ENCODE assay signal across 7 mouse cellular contexts in the genomic region with DNA sequence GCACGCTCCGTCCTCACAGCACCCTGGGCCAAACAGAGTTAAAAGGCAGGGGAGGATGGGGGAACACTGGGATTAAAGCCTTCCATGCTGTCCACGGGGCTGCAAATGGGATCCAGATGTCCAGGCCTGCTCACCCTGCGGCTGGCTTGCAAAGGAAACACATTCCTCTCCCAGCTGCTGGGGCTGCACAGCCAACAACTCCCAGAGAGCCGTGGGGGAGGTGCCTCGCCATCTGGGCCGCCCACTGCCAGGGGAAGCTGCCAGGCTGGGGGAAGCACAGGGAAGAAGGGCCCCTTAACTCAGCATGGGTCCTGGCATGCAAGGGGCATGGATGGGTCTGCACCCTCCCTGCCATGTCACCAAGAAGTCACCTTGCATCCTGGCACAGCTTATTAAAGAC. TPM values are rescaled to one million over a fixed set of nuclear protein-coding genes. Genes with fewer than 3 reads are reported as not detected.
DNase-seq lines count a peak whose midpoint lies in the region; ATAC-seq and TF ChIP-seq lines count a peak whose summit lies in the region.

No protein-coding gene starts in this region.

- H3K4me1 ChIP-seq in intestine, embryonic 14.5 days (replicated peaks; ENCODE audit: control insufficient read depth, insufficient read depth, low read length): peaks cover 36% of the 10 kb centered on the region
- H3K4me1 ChIP-seq in midbrain, embryonic 16.5 days (ENCODE audit: control insufficient read depth, insufficient read depth, low read length): peaks cover 19% of the 10 kb centered on the region

- H3K27ac ChIP-seq in intestine, embryonic 14.5 days (ENCODE audit: low read depth): peak overlapping the region; percentile 60
- no peak overlapping the region; the same call in 1 of the 2 replicates for H3K27ac ChIP-seq in midbrain, embryonic 16.5 days (ENCODE audit: low read length)

- H3K4me3 ChIP-seq in intestine, embryonic 14.5 days (ENCODE audit: low read depth, low read length): no peak overlapping the region
- no peak overlapping the region for H3K4me3 ChIP-seq in midbrain, embryonic 16.5 days (ENCODE audit: low read depth, low read length)

- no peaks in the 10 kb centered on the region for H3K9me3 ChIP-seq in intestine, embryonic 14.5 days (ENCODE audit: control insufficient read depth, low read length)
- no peaks in the 10 kb centered on the region for H3K9me3 ChIP-seq in midbrain, embryonic 16.5 days (replicated peaks; ENCODE audit: control insufficient read depth, low read length, poor library complexity, severe bottlenecking)

- no peak for TF ChIP-seq CTCF in brain, embryonic 14.5 days (IDR thresholded peaks at IDR 0.05; ENCODE audit: borderline replicate concordance, extremely low read depth, insufficient read depth, insufficient read length)

- H3K4me2 ChIP-seq in intestine, embryonic 14.5 days (ENCODE audit: low read length): no peak overlapping the region
- H3K4me2 ChIP-seq in midbrain, embryonic 16.5 days (ENCODE audit: low read length): no peak overlapping the region

- peak; percentile 73 for DNase-seq in brain, embryonic 14.5 days (ENCODE audit: low read depth)
- peak; percentile 86 for DNase-seq in embryo, embryonic 10 days (ENCODE audit: low spot score)
- peak; percentile 89 for DNase-seq in gastrocnemius, postnatal 14 days
- peak; percentile 78 for DNase-seq in intestine, embryonic 14.5 days (ENCODE audit: low spot score)
- peak; percentile 60 to 93 for DNase-seq in left cerebral cortex, postnatal 10 days (ENCODE audit: extremely low spot score in 1 of 2, low spot score in 2 of 2)
- no peak for DNase-seq in c-Kit-positive CD71-positive TER-119-positive erythroid progenitor cells, embryonic 14.5 days (ENCODE audit: low spot score)

- TF ChIP-seq POLR2A in brain, embryonic 14.5 days (IDR thresholded peaks at IDR 0.05; ENCODE audit: borderline replicate concordance, extremely low read depth, insufficient read depth, insufficient read length, poor library complexity, severe bottlenecking): no peak

- H3K27me3 ChIP-seq in intestine, embryonic 14.5 days (replicated peaks; ENCODE audit: control insufficient read depth, insufficient read depth, low read length): no peaks in the 10 kb centered on the region
- H3K27me3 ChIP-seq in midbrain, embryonic 16.5 days (ENCODE audit: control insufficient read depth, insufficient read depth, low read depth, low read length): no peaks in the 10 kb centered on the region

- no peaks in the 10 kb centered on the region for H3K36me3 ChIP-seq in intestine, embryonic 14.5 days (ENCODE audit: control insufficient read depth, insufficient read depth, low read length)
- H3K36me3 ChIP-seq in midbrain, embryonic 16.5 days (ENCODE audit: control insufficient read depth, insufficient read depth, low read length): no peaks in the 10 kb centered on the region

- ATAC-seq in intestine, embryonic 14.5 days (replicated peaks; ENCODE audit: low FRiP score, low TSS enrichment, low read depth): peak; percentile 36
- ATAC-seq in midbrain, embryonic 16.5 days: no peak

- 17% methylated on average over 6 of the region's 7 CpGs for WGBS in intestine, embryonic 14.5 days
- 30% methylated on average over 7 of the region's 7 CpGs for WGBS in midbrain, embryonic 16.5 days

- intact Hi-C loops in gastrocnemius, postnatal 14 days (cut with DNase I; ENCODE audit: low total_unique reads): no loop called here
- intact Hi-C loops in left cerebral cortex, postnatal 10 days (cut with DNase I): no loop called here

- no peak overlapping the region for H3K9ac ChIP-seq in intestine, embryonic 14.5 days (ENCODE audit: low read length)
- H3K9ac ChIP-seq in midbrain, embryonic 16.5 days (ENCODE audit: low read depth, low read length): peak overlapping the region; percentile 31; the same call in 1 of the 2 replicates

RNA-seq across cellular contexts. Expression of gene Cbfa2t3, which starts 37.8 kb away (rescaled TPM):
- 9.5 and 30.2 TPM in 2 replicates for polyA plus RNA-seq in brain, embryonic 14.5 days (2012; rRNA removed)
- total RNA-seq in gastrocnemius, postnatal 14 days (2021): 10 to 100 TPM; 19.5 to 23.2 TPM
- polyA plus RNA-seq in intestine, embryonic 14.5 days (2014; fragmentation: Nextera tagmentation; extraction: Ambion mirVana): 3.9 and 4.0 TPM in 2 replicates
- 10 to 100 TPM; 17.8 to 18.8 TPM for total RNA-seq in left cerebral cortex, postnatal 10 days (2021)
- 17.7 and 17.9 TPM in 2 replicates for polyA plus RNA-seq in midbrain, embryonic 16.5 days (2015; fragmentation: Nextera tagmentation; extraction: Ambion mirVana)

RNA-seq across cellular contexts. Expression of gene Pabpn1l, which starts 38.6 kb away (rescaled TPM):
- polyA plus RNA-seq in brain, embryonic 14.5 days (2012; rRNA removed): 0.07 TPM in 1 of 2 replicates, not detected in the other
- total RNA-seq in gastrocnemius, postnatal 14 days (2021): not detected
- polyA plus RNA-seq in intestine, embryonic 14.5 days (2014; fragmentation: Nextera tagmentation; extraction: Ambion mirVana): not detected in 2 replicates
- total RNA-seq in left cerebral cortex, postnatal 10 days (2021): not detected
- polyA plus RNA-seq in midbrain, embryonic 16.5 days (2015; fragmentation: Nextera tagmentation; extraction: Ambion mirVana): not detected in 2 replicates

RNA-seq across cellular contexts. Expression of gene Trappc2l, which starts 49.7 kb away (rescaled TPM):
- 132 and 142 TPM in 2 replicates for polyA plus RNA-seq in brain, embryonic 14.5 days (2012; rRNA removed)
- 10 to 100 TPM; 47.5 TPM for total RNA-seq in gastrocnemius, postnatal 14 days (2021)
- polyA plus RNA-seq in intestine, embryonic 14.5 days (2014; fragmentation: Nextera tagmentation; extraction: Ambion mirVana): 67.3 and 71.8 TPM in 2 replicates
- total RNA-seq in left cerebral cortex, postnatal 10 days (2021): 10 to 100 TPM; 81.8 to 83.6 TPM
- polyA plus RNA-seq in midbrain, embryonic 16.5 days (2015; fragmentation: Nextera tagmentation; extraction: Ambion mirVana): 93.8 and 101 TPM in 2 replicates

RNA-seq across cellular contexts. Expression of gene Galns, which starts 49.9 kb away (rescaled TPM):
- polyA plus RNA-seq in brain, embryonic 14.5 days (2012; rRNA removed): 5.9 and 8.2 TPM in 2 replicates
- total RNA-seq in gastrocnemius, postnatal 14 days (2021): 1 to 10 TPM; 2.9 to 3.6 TPM
- polyA plus RNA-seq in intestine, embryonic 14.5 days (2014; fragmentation: Nextera tagmentation; extraction: Ambion mirVana): 12.2 and 13.8 TPM in 2 replicates
- total RNA-seq in left cerebral cortex, postnatal 10 days (2021): 10 to 100 TPM; 12.5 to 14.6 TPM
- polyA plus RNA-seq in midbrain, embryonic 16.5 days (2015; fragmentation: Nextera tagmentation; extraction: Ambion mirVana): 8.4 and 8.9 TPM in 2 replicates
